Mouse (Mus musculus) small intestine, adult 10 weeks (tissue): Measurements from ENCODE around the gene Ptpn1. TPM values are rescaled to one million over a fixed set of nuclear protein-coding genes. Genes with fewer than 3 reads are reported as not detected.

ENCODE experiments used
- polyA plus RNA-seq: library from polyadenylated mRNA; stranded (reverse); fragments of 350-450 nt; fragmentation: Illumina TruSeq; extraction: RNeasy Lipid Tissue Mini Kit (QIAGEN cat#74804); gene quantifications from one replicate; pipeline ENCODE4 v1.2.3, GENCODE M21; 2014; ENCODE audit warnings: low replicate concordance

The Ptpn1 gene
- polyA plus RNA-seq: 15.0 TPM

DNA sequence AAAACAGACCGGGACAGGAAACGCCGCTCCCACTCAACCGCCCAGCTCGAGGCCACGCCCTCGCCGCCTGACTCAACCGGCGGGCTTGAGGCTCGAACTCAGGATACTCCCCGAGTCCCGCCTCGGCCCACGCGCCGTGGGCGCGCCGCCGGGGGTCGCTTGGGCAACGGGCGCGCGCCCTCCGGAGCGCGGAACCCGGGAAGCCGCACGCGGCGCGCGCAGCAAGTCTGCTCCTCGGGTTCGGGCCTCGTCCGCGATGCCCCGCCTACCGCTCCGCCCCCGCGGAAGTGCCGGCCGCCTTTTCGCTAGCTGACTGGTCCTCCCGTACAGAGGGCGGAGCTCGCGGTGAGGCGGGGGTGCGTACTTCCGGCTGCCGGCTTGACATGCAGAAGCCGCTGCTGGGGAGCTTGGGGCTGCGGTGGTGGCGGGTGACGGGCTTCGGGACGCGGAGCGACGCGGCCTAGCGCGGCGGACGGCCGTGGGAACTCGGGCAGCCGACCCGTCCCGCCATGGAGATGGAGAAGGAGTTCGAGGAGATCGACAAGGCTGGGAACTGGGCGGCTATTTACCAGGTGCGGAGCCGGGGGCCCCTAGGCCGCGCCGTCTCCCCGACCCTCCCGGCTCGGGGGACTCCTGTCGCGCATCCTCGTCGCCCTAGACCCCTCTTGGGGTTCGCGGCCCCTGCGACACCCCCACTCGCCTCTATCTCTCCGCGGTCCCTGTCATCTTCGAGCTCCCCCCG lies at the start of gene Ptpn1:
Gene Ptpn1 (plus strand): TSS at position 73 of the 742 bp plus-strand sequence.

GRCm38 (mm10) chr2:168009936-168010668 lies 78.2 kb downstream of the Ptpn1 start, which contains the start of gene Ripor3:
Gene Ripor3, minus strand, starts transcription at chr2:168010618.

Other genes starting within 250 kb of the Ptpn1 start
- 9.6 TPM for gene Cebpb, start 243.1 kb upstream of the Ptpn1 start, polyA plus RNA-seq
- 3.1 TPM for gene Tmem189, start 242.2 kb upstream of the Ptpn1 start, polyA plus RNA-seq
- gene Ripor3, start 78.6 kb downstream of the Ptpn1 start, polyA plus RNA-seq: not detected
- gene Pard6b, start 148.9 kb downstream of the Ptpn1 start, polyA plus RNA-seq: 12.8 TPM